Mouse (Mus musculus) pancreas, adult 10 weeks (tissue): ENCODE data around the gene Gm4513. TPM values are rescaled to one million over a fixed set of nuclear protein-coding genes. Genes with fewer than 3 reads are reported as not detected.

ENCODE experiments used
- polyA plus RNA-seq: library from polyadenylated mRNA; stranded (reverse); fragments of 350-450 nt; fragmentation: Illumina TruSeq; extraction: RNeasy Lipid Tissue Mini Kit (QIAGEN cat#74804); gene quantifications from one replicate; pipeline ENCODE4 v1.2.3, GENCODE M21; 2015; ENCODE audit warnings: low read depth, low replicate concordance; ENCODE audit not compliant: insufficient read depth

Gene Gm4513
- not detected for polyA plus RNA-seq

GRCm38 (mm10) chr7:20598921-20599320, at the start of gene Gm4513:
Gm4513 (minus strand) TSS chr7:20599021.

GRCm38 (mm10) chr7:20576141-20576540, 22.7 kb downstream of the Gm4513 start, which contains the start of gene Gm4141:
Gm4141 (minus strand) TSS chr7:20576241.

GRCm38 (mm10) chr7:20545657-20546056, 53.2 kb downstream of the Gm4513 start, which contains the start of gene Gm5726:
Gm5726 (minus strand) TSS chr7:20545757.

Other genes starting within 250 kb of the Gm4513 start
- gene Gm5728, start 223.6 kb downstream of the Gm4513 start, polyA plus RNA-seq: not detected
- gene Vmn1r100, start 181.1 kb downstream of the Gm4513 start, polyA plus RNA-seq: not detected
- not detected for gene Vmn1r101, start 156.4 kb downstream of the Gm4513 start, polyA plus RNA-seq
- not detected for gene Gm10670, start 124.1 kb downstream of the Gm4513 start, polyA plus RNA-seq
- gene Vmn1r103, start 88.5 kb downstream of the Gm4513 start, polyA plus RNA-seq: not detected
- not detected for gene Vmn1r104, start 65.2 kb downstream of the Gm4513 start, polyA plus RNA-seq
- gene Gm5726, start 53.3 kb downstream of the Gm4513 start, polyA plus RNA-seq: not detected
- gene Gm4141, start 22.8 kb downstream of the Gm4513 start, polyA plus RNA-seq: not detected
- not detected for gene Vmn1r107, start 69.9 kb upstream of the Gm4513 start, polyA plus RNA-seq
- gene Vmn1r111, start 104.2 kb upstream of the Gm4513 start, polyA plus RNA-seq: not detected
- gene Gm10668, start 131.6 kb upstream of the Gm4513 start, polyA plus RNA-seq: not detected
- gene Vmn1r112, start 172.2 kb upstream of the Gm4513 start, polyA plus RNA-seq: not detected
- gene Vmn1r113, start 188.3 kb upstream of the Gm4513 start, polyA plus RNA-seq: not detected
- not detected for gene Vmn1r114, start 213.2 kb upstream of the Gm4513 start, polyA plus RNA-seq
- not detected for gene Vmn1r115, start 246.0 kb upstream of the Gm4513 start, polyA plus RNA-seq